Mouse (Mus musculus): ENCODE measurements around the gene Il34.

- no peak for TF ChIP-seq POLR2A (IDR thresholded peaks at IDR 0.05; ENCODE audit: borderline replicate concordance, low read depth, low read length)
- TF ChIP-seq CTCF (IDR thresholded peaks at IDR 0.05; ENCODE audit: low read depth, low read length): no peak
Observed at GRCm38 (mm10) chr8:110821960-110822359, 16.2 kb upstream of the Il34 start.
